Mouse (Mus musculus) neural tube, embryonic 15.5 days (tissue): ENCODE measurements around the gene Fads1. TPM values are rescaled to one million over a fixed set of nuclear protein-coding genes. Genes with fewer than 3 reads are reported as not detected.
A peak's percentile ranks its signal among the peaks of the same experiment; 100 is the strongest.

Experiments
- ATAC-seq: fragments of 200-750 bp; cut with Nextera tagmentation; 2 replicates; pipeline ENCODE4 v1.8.0; 2017; ENCODE audit warnings: mild to moderate bottlenecking, moderate TSS enrichment, moderate library complexity; ENCODE audit not compliant: low FRiP score
- H3K27ac ChIP-seq: fragments of 300-500 bp; sonication (generic); replicated peaks from 2 replicates; pipeline ENCODE4 v1.5.1; 2015; ENCODE audit warnings: mild to moderate bottlenecking, inconsistent platforms
- H3K27me3 ChIP-seq: fragments of 300-500 bp; sonication (generic); replicated peaks from 2 replicates; pipeline ENCODE4 v1.6.1; 2015; ENCODE audit warnings: inconsistent platforms
- H3K36me3 ChIP-seq: fragments of 300-500 bp; sonication (generic); 2 replicates; pipeline ENCODE4 v1.6.1; 2015; ENCODE audit warnings: inconsistent platforms
- H3K4me1 ChIP-seq: fragments of 300-500 bp; sonication (generic); 2 replicates; pipeline ENCODE4 v1.6.1; 2015; ENCODE audit warnings: inconsistent platforms
- H3K4me2 ChIP-seq: fragments of 300-500 bp; sonication (generic); 2 replicates; pipeline ENCODE4 v1.6.1; 2015; ENCODE audit warnings: inconsistent platforms, mild to moderate bottlenecking, moderate library complexity
- H3K4me3 ChIP-seq: fragments of 300-500 bp; sonication (generic); replicated peaks from 2 replicates; pipeline ENCODE4 v1.5.1; 2015; ENCODE audit warnings: mild to moderate bottlenecking, inconsistent platforms
- H3K9ac ChIP-seq: fragments of 300-500 bp; sonication (generic); replicated peaks from 2 replicates; pipeline ENCODE4 v1.6.1; 2015; ENCODE audit warnings: mild to moderate bottlenecking, inconsistent platforms
- H3K9me3 ChIP-seq: fragments of 300-500 bp; sonication (generic); replicated peaks from 2 replicates; pipeline ENCODE4 v1.6.1; 2016; ENCODE audit warnings: inconsistent platforms
- WGBS: fragments of 180-500 bp; shearing (Covaris S2); methylation state at CpG from one replicate; pipeline ENCODE4 v1.1.7; 2015; ENCODE audit warnings: mixed read lengths; 5-methylcytosine and 5-hydroxymethylcytosine counted together
- microRNA-seq: library from miRNA; unstranded; fragments of <30 nt; microRNA quantifications from one replicate; pipeline ENCODE4, GENCODE M21; 2017
- polyA plus RNA-seq: library from polyadenylated mRNA; unstranded; fragments of >200 nt; fragmentation: Nextera tagmentation; extraction: Ambion mirVana; gene quantifications from 2 replicates; pipeline ENCODE4 v1.2.1, GENCODE M21; 2015

Gene Fads1
- polyA plus RNA-seq, 1 experiment from 2014 or later: 157 TPM

DNA sequence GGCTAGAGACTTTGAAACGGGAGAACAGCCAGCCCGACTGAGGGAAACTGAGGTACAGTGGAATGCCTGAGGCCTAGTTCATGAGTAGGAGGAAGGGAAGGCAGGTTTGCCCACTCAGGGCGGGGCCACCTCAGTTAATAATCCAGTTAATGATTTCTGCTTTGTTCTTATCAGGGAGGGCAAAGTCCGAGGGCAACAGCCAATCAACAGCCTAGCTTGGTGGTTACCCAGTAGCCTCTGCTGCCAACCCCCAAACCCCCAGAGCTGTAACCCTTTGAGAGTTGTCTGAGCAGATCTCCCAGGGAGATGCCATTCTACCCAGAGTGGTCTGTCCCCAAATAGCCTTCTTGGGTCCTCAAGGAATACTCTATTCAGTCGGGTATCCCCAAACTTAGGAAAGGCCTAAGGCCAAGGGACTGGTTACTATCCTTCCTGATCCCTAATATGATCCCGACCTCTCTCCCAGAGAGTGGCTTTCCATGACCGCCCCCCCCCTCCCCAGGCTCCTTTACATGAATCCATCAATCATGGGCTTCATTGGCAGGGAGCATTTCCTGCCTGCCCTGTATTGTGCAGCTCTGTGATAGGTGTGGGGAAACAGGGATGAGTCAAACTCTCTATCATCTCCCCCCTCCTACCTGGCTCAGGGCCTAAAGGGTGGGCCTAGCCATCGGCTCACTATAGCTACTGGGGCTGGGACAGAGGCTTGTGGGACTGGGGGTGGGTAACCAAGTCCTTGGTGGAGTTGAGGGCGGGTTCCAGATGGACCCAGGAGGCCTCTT lies 53.3 kb downstream of the Fads1 start:
- Histone ChIP-seq H3K9ac (no peak overlapping the region), H3K9me3 (no peaks in the 10 kb centered on the region)

GRCm38 (mm10) chr19:10238477-10238876 lies 55.8 kb downstream of the Fads1 start:
- peaks cover 11% of the 10 kb centered on the region for H3K4me1 ChIP-seq
- 72% methylated on average over 3 of the region's 3 CpGs for WGBS

More for the DNA sequence above, 53.3 kb downstream of the Fads1 start:
- H3K4me1 ChIP-seq: peaks cover 9% of the 10 kb centered on the region
- peaks cover 17% of the 10 kb centered on the region for H3K27me3 ChIP-seq
- no peak for ATAC-seq
- no peak overlapping the region for H3K27ac ChIP-seq
- WGBS: 79% methylated on average over 9 of the region's 9 CpGs
- no peak overlapping the region for H3K4me3 ChIP-seq
- H3K4me2 ChIP-seq: no peak overlapping the region
- no peaks in the 10 kb centered on the region for H3K36me3 ChIP-seq

GRCm38 (mm10) chr19:10239419-10239818 lies 56.7 kb downstream of the Fads1 start:
- 63% methylated on average over 2 of the region's 2 CpGs for WGBS
- Histone ChIP-seq H3K27me3 (peaks cover 16% of the 10 kb centered on the region), H3K4me2 (peak overlapping the region; percentile 84; the same call in 1 of the 2 replicates), H3K9ac (no peak overlapping the region), H3K4me1 (peaks cover 11% of the 10 kb centered on the region), H3K9me3 (no peaks in the 10 kb centered on the region), H3K27ac (no peak overlapping the region), H3K4me3 (no peak overlapping the region), H3K36me3 (no peaks in the 10 kb centered on the region)
- ATAC-seq: no peak

More at GRCm38 (mm10) chr19:10238477-10238876, 55.8 kb downstream of the Fads1 start:
- no peak overlapping the region for H3K27ac ChIP-seq
- ATAC-seq: no peak
- no peaks in the 10 kb centered on the region for H3K36me3 ChIP-seq
- no peaks in the 10 kb centered on the region for H3K9me3 ChIP-seq
- H3K4me3 ChIP-seq: no peak overlapping the region
- H3K27me3 ChIP-seq: peaks cover 16% of the 10 kb centered on the region
- H3K9ac ChIP-seq: no peak overlapping the region
- H3K4me2 ChIP-seq: no peak overlapping the region

GRCm38 (mm10) chr19:10239975-10240653 lies 57.4 kb downstream of the Fads1 start:
- H3K27ac ChIP-seq: no peak overlapping the region
- WGBS: 5% methylated on average over 21 of the region's 26 CpGs

GRCm38 (mm10) chr19:10240654-10241305 lies 58.1 kb downstream of the Fads1 start, which contains the start of gene Myrf:
Gene Myrf, minus strand, starts transcription at chr19:10240748.
- peak; percentile 46; the same call in 1 of the 2 replicates for ATAC-seq
- Histone ChIP-seq H3K27me3 (peaks cover 16% of the 10 kb centered on the region), H3K36me3 (no peaks in the 10 kb centered on the region), H3K27ac (no peak within 1 kb of the TSS), H3K4me2 (peak within 1 kb of the TSS; percentile 84), H3K9me3 (no peaks in the 10 kb centered on the region), H3K4me1 (peaks cover 11% of the 10 kb centered on the region), H3K9ac (peak within 1 kb of the TSS; percentile 51), H3K4me3 (peak within 1 kb of the TSS; percentile 46)
- 9% methylated on average over 43 of the region's 43 CpGs for WGBS

More at GRCm38 (mm10) chr19:10239975-10240653, 57.4 kb downstream of the Fads1 start:
- Histone ChIP-seq H3K9ac (peak overlapping the region; percentile 51), H3K36me3 (no peaks in the 10 kb centered on the region), H3K4me1 (peaks cover 11% of the 10 kb centered on the region), H3K4me2 (peak overlapping the region; percentile 84), H3K4me3 (peak overlapping the region; percentile 46), H3K9me3 (no peaks in the 10 kb centered on the region), H3K27me3 (peaks cover 16% of the 10 kb centered on the region)
- no peak for ATAC-seq

DNA sequence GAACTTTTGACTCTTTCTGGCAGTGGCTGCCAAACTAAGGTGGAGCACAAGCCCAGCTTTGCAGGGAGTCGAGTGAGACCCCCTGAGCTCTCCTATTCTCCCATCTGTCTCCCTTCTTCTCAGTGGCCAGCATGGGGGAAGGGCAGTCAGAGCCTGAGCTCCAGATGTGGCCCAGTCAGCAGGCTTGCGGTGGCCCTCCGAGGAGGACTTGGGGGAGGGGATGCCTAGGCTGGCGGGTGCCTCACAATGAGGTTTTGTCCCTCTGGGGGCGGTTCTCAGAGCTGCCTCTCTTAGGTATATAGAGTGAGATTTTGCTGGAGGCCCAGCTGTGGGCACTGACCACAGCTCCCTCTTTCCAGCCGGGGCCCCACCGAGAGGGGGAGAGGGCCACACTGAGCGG lies 60.2 kb downstream of the Fads1 start:
- Histone ChIP-seq H3K27ac (no peak overlapping the region), H3K4me2 (no peak overlapping the region), H3K4me1 (peaks cover 11% of the 10 kb centered on the region), H3K27me3 (peaks cover 16% of the 10 kb centered on the region), H3K9me3 (no peaks in the 10 kb centered on the region), H3K9ac (no peak overlapping the region), H3K36me3 (peaks cover 6% of the 10 kb centered on the region), H3K4me3 (no peak overlapping the region)
- ATAC-seq: no peak
- 8% methylated on average over 8 of the region's 8 CpGs for WGBS

DNA sequence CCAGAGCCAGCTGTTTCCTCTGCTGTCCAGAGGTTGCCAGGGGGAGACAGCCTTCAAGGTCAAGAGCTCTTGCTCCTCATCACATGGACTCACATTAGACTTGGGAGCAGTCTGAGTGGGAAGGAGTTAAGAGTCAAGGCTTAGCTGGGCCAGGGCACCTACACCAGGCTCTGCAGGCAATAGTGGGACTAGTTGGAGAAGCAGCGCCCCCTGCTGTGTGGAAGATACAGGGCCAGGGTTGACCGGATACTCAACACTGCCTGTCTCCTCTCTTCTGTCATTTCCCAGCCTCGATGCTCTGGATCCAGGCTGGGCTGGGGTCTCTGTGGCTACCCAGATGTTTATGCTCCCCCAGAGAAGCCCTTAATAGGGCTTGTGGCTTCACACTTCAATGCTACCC lies 61.5 kb downstream of the Fads1 start:
- Histone ChIP-seq H3K36me3 (peaks cover 6% of the 10 kb centered on the region), H3K9ac (no peak overlapping the region), H3K4me2 (no peak overlapping the region), H3K27me3 (peaks cover 16% of the 10 kb centered on the region), H3K4me1 (peaks cover 11% of the 10 kb centered on the region), H3K27ac (no peak overlapping the region), H3K4me3 (no peak overlapping the region), H3K9me3 (no peaks in the 10 kb centered on the region)
- WGBS: 22% methylated on average over 3 of the region's 3 CpGs
- ATAC-seq: no peak

Small RNAs within 50 kb of the gene (microRNA-seq; reads per million reads assigned to microRNA genes)
- 0.52 reads per million for gene Mir6993

Other genes with a start within 250 kb of the Fads1 start
- gene Fth1, start 202.3 kb upstream of the Fads1 start, polyA plus RNA-seq: 1,798 and 1,858 TPM in 2 replicates
- 2.1 and 2.3 TPM in 2 replicates for gene Best1, start 181.3 kb upstream of the Fads1 start, polyA plus RNA-seq
- gene Rab3il1, start 181.2 kb upstream of the Fads1 start, polyA plus RNA-seq: 21.4 and 22.5 TPM in 2 replicates
- gene Fads3, start 141.3 kb upstream of the Fads1 start, polyA plus RNA-seq: 30.3 and 32.3 TPM in 2 replicates
- 163 and 165 TPM in 2 replicates for gene Fads2, start 81.1 kb upstream of the Fads1 start, polyA plus RNA-seq
- gene Tmem258, start 21.1 kb downstream of the Fads1 start, polyA plus RNA-seq: 353 and 355 TPM in 2 replicates
- gene Fen1, start 21.3 kb downstream of the Fads1 start, polyA plus RNA-seq: 22.8 and 42.1 TPM in 2 replicates
- 0.79 and 1.7 TPM in 2 replicates for gene Myrf, start 57.9 kb downstream of the Fads1 start, polyA plus RNA-seq
- 11.2 and 12.2 TPM in 2 replicates for gene Dagla, start 122.0 kb downstream of the Fads1 start, polyA plus RNA-seq
- 10.4 and 17.3 TPM in 2 replicates for gene Syt7, start 206.2 kb downstream of the Fads1 start, polyA plus RNA-seq